Mouse (Mus musculus) midbrain, embryonic 13.5 days (tissue): ENCODE data around the gene Ehd4. TPM values are rescaled to one million over a fixed set of nuclear protein-coding genes. Genes with fewer than 3 reads are reported as not detected.

Experiments
- ATAC-seq: fragments of 200-750 bp; cut with Nextera tagmentation; 2 replicates; pipeline ENCODE4 v1.8.0; 2017; ENCODE audit warnings: mild to moderate bottlenecking, moderate TSS enrichment, moderate library complexity
- H3K27ac ChIP-seq: fragments of 300-500 bp; sonication (generic); 2 replicates; pipeline ENCODE4 v1.5.1; 2015; ENCODE audit warnings: inconsistent platforms, mild to moderate bottlenecking, moderate library complexity
- H3K27me3 ChIP-seq: fragments of 300-500 bp; sonication (generic); 2 replicates; pipeline ENCODE4 v1.6.1; 2015; ENCODE audit warnings: mild to moderate bottlenecking, inconsistent platforms
- H3K36me3 ChIP-seq: fragments of 300-500 bp; sonication (generic); 2 replicates; pipeline ENCODE4 v1.6.1; 2015; ENCODE audit warnings: mild to moderate bottlenecking, inconsistent platforms
- H3K4me1 ChIP-seq: fragments of 300-500 bp; sonication (generic); replicated peaks from 2 replicates; pipeline ENCODE4 v1.6.1; 2015; ENCODE audit warnings: inconsistent platforms
- H3K4me2 ChIP-seq: fragments of 300-500 bp; sonication (generic); replicated peaks from 2 replicates; pipeline ENCODE4 v1.6.1; 2015; ENCODE audit warnings: moderate library complexity, mild to moderate bottlenecking, inconsistent platforms
- H3K4me3 ChIP-seq: fragments of 300-500 bp; sonication (generic); replicated peaks from 2 replicates; pipeline ENCODE4 v1.5.1; 2015; ENCODE audit warnings: mild to moderate bottlenecking, inconsistent platforms
- H3K9ac ChIP-seq: fragments of 300-500 bp; sonication (generic); replicated peaks from 2 replicates; pipeline ENCODE4 v1.6.1; 2015; ENCODE audit warnings: mild to moderate bottlenecking, inconsistent platforms
- H3K9me3 ChIP-seq: fragments of 300-500 bp; sonication (generic); 2 replicates; pipeline ENCODE4 v1.6.1; 2016; ENCODE audit warnings: mild to moderate bottlenecking, inconsistent platforms
- WGBS: fragments of 180-500 bp; shearing (Covaris S2); methylation state at CpG from one replicate; pipeline ENCODE4 v1.1.7; 2015; 5-methylcytosine and 5-hydroxymethylcytosine counted together
- polyA plus RNA-seq: library from polyadenylated mRNA; unstranded; fragments of >200 nt; fragmentation: Nextera tagmentation; extraction: Ambion mirVana; gene quantifications from 2 replicates; pipeline ENCODE4 v1.2.1, GENCODE M21; 2015

Ehd4 gene
- polyA plus RNA-seq, 1 experiment from 2014 or later: 14.1 TPM

GRCm38 (mm10) chr2:120060190-120060589 lies 94.2 kb downstream of the Ehd4 start:
- ATAC-seq: no peak

DNA sequence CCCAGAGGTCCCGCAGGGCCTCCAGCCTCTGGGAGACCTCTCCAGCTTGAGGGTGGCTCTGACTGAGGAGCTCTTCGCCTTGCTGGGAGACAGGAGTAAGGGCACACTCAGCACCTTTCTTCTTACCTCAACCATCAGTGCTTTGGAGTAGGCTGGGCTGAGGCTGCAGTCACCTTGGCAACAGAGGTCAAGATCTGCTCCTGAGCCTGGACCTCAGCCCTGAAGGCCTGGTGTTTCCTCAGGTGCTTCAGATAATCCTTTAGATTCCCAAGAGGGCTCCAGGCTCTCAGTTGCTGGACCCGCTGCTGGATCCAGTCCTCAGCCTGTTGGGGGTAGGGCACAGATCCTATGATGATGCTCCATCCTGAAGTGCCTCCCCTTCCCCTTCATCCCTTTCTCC lies 94.9 kb downstream of the Ehd4 start:
- H3K27me3 ChIP-seq: no peaks in the 10 kb centered on the region
- 86% methylated on average over 3 of the region's 3 CpGs for WGBS
- no peaks in the 10 kb centered on the region for H3K4me1 ChIP-seq
- H3K9ac ChIP-seq: no peak overlapping the region
- H3K27ac ChIP-seq: no peak overlapping the region
- no peak overlapping the region for H3K4me3 ChIP-seq
- no peaks in the 10 kb centered on the region for H3K9me3 ChIP-seq
- no peaks in the 10 kb centered on the region for H3K36me3 ChIP-seq
- no peak for ATAC-seq
- H3K4me2 ChIP-seq: no peak overlapping the region

More at GRCm38 (mm10) chr2:120060190-120060589, 94.2 kb downstream of the Ehd4 start:
- Histone ChIP-seq H3K4me1 (no peaks in the 10 kb centered on the region), H3K36me3 (no peaks in the 10 kb centered on the region), H3K27me3 (no peaks in the 10 kb centered on the region), H3K27ac (no peak overlapping the region), H3K9ac (no peak overlapping the region), H3K4me2 (no peak overlapping the region), H3K9me3 (no peaks in the 10 kb centered on the region), H3K4me3 (no peak overlapping the region)
- WGBS: 82% methylated on average over 6 of the region's 6 CpGs

DNA sequence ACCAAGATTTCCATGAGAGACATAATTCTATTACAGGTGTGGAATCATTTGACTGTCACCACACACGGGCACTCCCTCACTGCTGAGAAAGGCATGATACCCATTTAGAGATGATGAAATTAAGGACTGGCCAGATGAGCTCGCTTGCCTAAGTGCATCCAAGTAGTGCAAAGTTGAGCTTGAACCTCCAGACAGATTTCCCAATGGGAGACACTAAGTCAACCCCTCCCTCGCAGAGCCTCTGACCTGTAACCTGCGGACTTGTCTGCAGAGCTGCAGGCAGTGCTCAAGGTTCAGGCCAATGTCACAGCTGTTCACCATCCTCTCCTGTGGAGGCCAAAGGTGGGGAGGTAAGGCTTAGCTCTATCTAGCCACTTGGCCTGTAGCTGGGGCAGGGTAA lies 95.6 kb downstream of the Ehd4 start:
- Histone ChIP-seq H3K4me1 (no peaks in the 10 kb centered on the region), H3K27me3 (no peaks in the 10 kb centered on the region), H3K36me3 (no peaks in the 10 kb centered on the region), H3K27ac (no peak overlapping the region), H3K4me2 (no peak overlapping the region), H3K4me3 (no peak overlapping the region), H3K9ac (no peak overlapping the region), H3K9me3 (no peaks in the 10 kb centered on the region)
- WGBS: 86% methylated on average over 4 of the region's 4 CpGs
- no peak for ATAC-seq

DNA sequence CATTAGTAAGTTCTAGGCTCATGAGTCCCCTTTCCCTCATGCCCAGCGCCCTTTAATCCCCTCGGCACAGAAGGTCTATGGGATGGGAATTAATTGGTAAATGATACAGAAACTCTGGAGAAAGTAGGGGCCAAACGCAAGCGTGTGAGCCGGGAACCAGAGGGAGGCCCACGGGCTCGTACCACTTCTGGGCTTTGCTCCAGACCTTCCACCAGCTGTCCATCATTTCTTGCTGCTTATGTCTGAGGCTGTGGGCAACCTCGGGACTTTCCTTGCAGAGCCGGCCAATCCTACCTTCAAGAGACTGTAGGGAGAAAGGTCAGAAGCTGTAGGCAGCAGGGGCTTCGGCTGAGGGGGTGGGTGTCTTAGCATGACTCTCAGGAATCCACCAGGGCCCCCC lies 98.5 kb downstream of the Ehd4 start:
- Histone ChIP-seq H3K36me3 (no peaks in the 10 kb centered on the region), H3K4me1 (no peaks in the 10 kb centered on the region), H3K4me2 (no peak overlapping the region), H3K9me3 (no peaks in the 10 kb centered on the region), H3K4me3 (no peak overlapping the region), H3K27ac (no peak overlapping the region), H3K27me3 (no peaks in the 10 kb centered on the region), H3K9ac (no peak overlapping the region)
- WGBS: 91% methylated on average over 10 of the region's 10 CpGs
- ATAC-seq: no peak

DNA sequence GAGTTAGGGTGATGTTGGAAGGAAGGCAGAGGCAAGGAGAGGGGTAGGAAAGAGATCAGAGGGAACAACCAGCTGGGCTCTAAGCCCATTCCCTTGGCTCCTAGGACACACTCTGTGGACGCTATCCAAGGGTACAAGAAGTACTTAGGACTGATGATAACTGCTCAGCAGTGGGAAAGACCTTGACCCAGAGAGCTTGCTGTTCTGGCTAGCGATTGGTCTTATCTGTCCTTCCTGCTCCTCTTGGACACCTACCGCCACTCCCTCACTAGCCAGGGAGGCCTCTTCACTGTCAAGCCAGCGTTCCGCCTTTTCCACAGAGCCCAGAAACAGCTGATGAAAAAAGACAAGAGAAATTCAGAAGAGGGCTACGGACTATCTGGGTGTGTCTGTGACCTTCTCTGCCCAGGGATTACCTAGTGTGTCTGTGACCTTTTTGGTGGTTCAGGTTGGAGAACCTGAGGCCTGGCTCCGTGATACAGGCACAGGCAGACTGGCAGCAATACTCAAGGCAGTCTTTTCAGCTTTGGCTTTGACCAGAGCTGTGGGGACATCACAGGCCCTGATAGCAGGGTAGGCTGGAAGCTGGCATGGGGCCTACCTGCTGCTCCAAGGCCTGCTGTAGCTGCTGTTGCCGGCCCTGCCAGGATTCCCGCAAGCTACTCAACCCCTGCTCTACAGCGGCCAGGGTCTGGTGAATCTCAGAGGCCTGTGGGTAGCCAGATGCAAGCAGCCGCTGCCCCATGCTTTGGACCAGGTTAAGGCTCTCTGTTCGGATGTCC lies 99.4 kb downstream of the Ehd4 start:
- Histone ChIP-seq H3K27ac (no peak overlapping the region), H3K4me1 (no peaks in the 10 kb centered on the region), H3K27me3 (no peaks in the 10 kb centered on the region), H3K9ac (no peak overlapping the region), H3K36me3 (no peaks in the 10 kb centered on the region), H3K9me3 (no peaks in the 10 kb centered on the region), H3K4me3 (no peak overlapping the region), H3K4me2 (no peak overlapping the region)
- ATAC-seq: no peak
- WGBS: 92% methylated on average over 12 of the region's 12 CpGs

GRCm38 (mm10) chr2:120051405-120051804 lies 103.0 kb downstream of the Ehd4 start:
- Histone ChIP-seq H3K4me3 (no peak overlapping the region), H3K9me3 (no peaks in the 10 kb centered on the region), H3K27me3 (no peaks in the 10 kb centered on the region), H3K36me3 (no peaks in the 10 kb centered on the region), H3K4me2 (no peak overlapping the region), H3K9ac (no peak overlapping the region), H3K4me1 (0 out of 2 replicates have a peak, but pooled peaks cover 1% of the 10 kb centered on the region), H3K27ac (no peak overlapping the region)
- 65% methylated on average over 6 of the region's 6 CpGs for WGBS
- no peak for ATAC-seq

DNA sequence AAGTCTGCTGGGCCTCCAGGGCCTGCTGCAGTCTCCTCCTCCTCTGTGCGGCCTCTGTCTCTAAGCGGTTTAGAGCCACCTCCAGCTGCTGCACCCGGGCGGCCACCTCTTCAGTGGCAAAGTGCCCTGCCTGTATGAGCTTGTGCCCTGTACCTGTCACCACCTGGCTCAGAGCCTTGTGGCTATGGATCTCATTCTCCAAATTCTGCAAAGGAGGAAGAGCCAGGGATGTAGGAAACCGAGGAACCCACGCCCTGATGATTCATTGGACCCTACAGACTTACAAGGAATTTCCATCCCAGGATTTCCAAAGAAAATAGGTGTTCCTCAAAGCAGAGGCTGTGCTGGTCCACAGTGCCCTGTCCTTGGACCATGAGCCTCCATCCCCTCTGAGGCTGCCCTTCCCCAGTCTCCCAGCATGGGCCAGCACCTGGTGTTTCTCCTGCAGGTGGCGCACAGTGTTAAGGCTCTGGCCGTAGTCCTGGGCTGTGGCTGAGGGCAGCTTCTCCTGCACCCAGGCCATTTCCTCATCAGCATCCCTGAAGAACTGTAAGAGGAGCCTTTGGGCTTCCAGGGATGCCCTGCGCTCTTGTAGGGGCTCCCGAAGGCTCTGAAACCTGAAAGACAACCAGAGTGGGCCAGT lies 104.7 kb downstream of the Ehd4 start:
- H3K27ac ChIP-seq: no peak overlapping the region
- no peak overlapping the region for H3K9ac ChIP-seq
- 0 out of 2 replicates have a peak, but pooled peaks cover 2% of the 10 kb centered on the region for H3K4me1 ChIP-seq
- no peak overlapping the region for H3K4me3 ChIP-seq
- H3K27me3 ChIP-seq: no peaks in the 10 kb centered on the region
- H3K4me2 ChIP-seq: no peak overlapping the region
- 62% methylated on average over 10 of the region's 10 CpGs for whole genome bisulfite sequencing
- no peaks in the 10 kb centered on the region for H3K36me3 ChIP-seq
- 0 out of 2 replicates have a peak, but pooled peaks have one; percentile 73 for ATAC-seq
- H3K9me3 ChIP-seq: no peaks in the 10 kb centered on the region

GRCm38 (mm10) chr2:120048173-120048572 lies 106.2 kb downstream of the Ehd4 start:
- Histone ChIP-seq H3K4me3 (no peak overlapping the region), H3K4me1 (0 out of 2 replicates have a peak, but pooled peaks cover 2% of the 10 kb centered on the region), H3K9me3 (no peaks in the 10 kb centered on the region), H3K9ac (no peak overlapping the region), H3K36me3 (no peaks in the 10 kb centered on the region), H3K27ac (no peak overlapping the region), H3K4me2 (no peak overlapping the region), H3K27me3 (no peaks in the 10 kb centered on the region)
- WGBS: 79% methylated on average over 9 of the region's 9 CpGs
- no peak for ATAC-seq

- Histone ChIP-seq H3K4me2 (no peak overlapping the region), H3K4me3 (no peak overlapping the region), H3K9ac (no peak overlapping the region), H3K4me1 (0 out of 2 replicates have a peak, but pooled peaks cover 2% of the 10 kb centered on the region), H3K9me3 (no peaks in the 10 kb centered on the region), H3K27ac (no peak overlapping the region), H3K36me3 (peaks cover 11% of the 10 kb centered on the region), H3K27me3 (no peaks in the 10 kb centered on the region)
- no peak for ATAC-seq
- WGBS: 75% methylated on average over 14 of the region's 14 CpGs
Observed at GRCm38 (mm10) chr2:120046486-120047310, 107.7 kb downstream of the Ehd4 start.

- 80% methylated on average over 3 of the region's 3 CpGs for WGBS
- no peaks in the 10 kb centered on the region for H3K27me3 ChIP-seq
- peaks cover 31% of the 10 kb centered on the region for H3K36me3 ChIP-seq
- H3K4me2 ChIP-seq: no peak overlapping the region
- no peaks in the 10 kb centered on the region for H3K9me3 ChIP-seq
- H3K4me3 ChIP-seq: no peak overlapping the region
- no peak overlapping the region for H3K9ac ChIP-seq
- H3K4me1 ChIP-seq: 0 out of 2 replicates have a peak, but pooled peaks cover 2% of the 10 kb centered on the region
- H3K27ac ChIP-seq: no peak overlapping the region
- ATAC-seq: no peak
Observed at GRCm38 (mm10) chr2:120044676-120045075, 109.7 kb downstream of the Ehd4 start.

- H3K36me3 ChIP-seq: peaks cover 36% of the 10 kb centered on the region
- no peaks in the 10 kb centered on the region for H3K9me3 ChIP-seq
- ATAC-seq: no peak
- H3K27me3 ChIP-seq: no peaks in the 10 kb centered on the region
- WGBS: 67% methylated on average over 4 of the region's 4 CpGs
- no peak overlapping the region for H3K4me2 ChIP-seq
- no peak overlapping the region for H3K4me3 ChIP-seq
- H3K4me1 ChIP-seq: 0 out of 2 replicates have a peak, but pooled peaks cover 2% of the 10 kb centered on the region
- H3K9ac ChIP-seq: no peak overlapping the region
- no peak overlapping the region for H3K27ac ChIP-seq
Observed at GRCm38 (mm10) chr2:120044101-120044603, 110.3 kb downstream of the Ehd4 start.

- Histone ChIP-seq H3K9ac (no peak overlapping the region), H3K36me3 (peaks cover 68% of the 10 kb centered on the region), H3K4me1 (no peaks in the 10 kb centered on the region), H3K27me3 (no peaks in the 10 kb centered on the region), H3K4me2 (no peak overlapping the region), H3K9me3 (no peaks in the 10 kb centered on the region), H3K4me3 (no peak overlapping the region), H3K27ac (no peak overlapping the region)
- 94% methylated on average over 5 of the region's 5 CpGs for WGBS
- no peak for ATAC-seq
Observed at GRCm38 (mm10) chr2:120040991-120041390, 113.4 kb downstream of the Ehd4 start.
